Mouse (Mus musculus) kidney, embryonic 14.5 days (tissue): Measurements from ENCODE around the gene Sim1. TPM values are rescaled to one million over a fixed set of nuclear protein-coding genes. Genes with fewer than 3 reads are reported as not detected.

ENCODE experiments used
- ATAC-seq: fragments of 200-750 bp; cut with Nextera tagmentation; 2 replicates; pipeline ENCODE4 v1.8.0; 2017; ENCODE audit warnings: moderate number of reproducible peaks, mild to moderate bottlenecking, moderate TSS enrichment, moderate library complexity; ENCODE audit not compliant: low FRiP score, low TSS enrichment
- H3K27ac ChIP-seq: fragments of 300-500 bp; sonication (generic); 2 replicates; pipeline ENCODE4 v1.5.1; 2014; ENCODE audit warnings: low read depth, mild to moderate bottlenecking, low read length, moderate library complexity, mixed read lengths
- H3K27me3 ChIP-seq: fragments of 300-500 bp; sonication (generic); 2 replicates; pipeline ENCODE4 v1.6.1; 2014; ENCODE audit warnings: mild to moderate bottlenecking, low read length; ENCODE audit not compliant: control insufficient read depth, insufficient read depth
- H3K36me3 ChIP-seq: fragments of 300-500 bp; sonication (generic); 2 replicates; pipeline ENCODE4 v1.6.1; 2014; ENCODE audit warnings: low read length, mixed read lengths; ENCODE audit not compliant: control insufficient read depth, insufficient read depth
- H3K4me1 ChIP-seq: fragments of 300-500 bp; sonication (generic); 2 replicates; pipeline ENCODE4 v1.6.1; 2014; ENCODE audit warnings: low read length, mixed read lengths; ENCODE audit not compliant: control insufficient read depth, insufficient read depth
- H3K4me2 ChIP-seq: fragments of 300-500 bp; sonication (generic); replicated peaks from 2 replicates; pipeline ENCODE4 v1.6.1; 2014; ENCODE audit warnings: low read depth, mild to moderate bottlenecking, low read length
- H3K4me3 ChIP-seq: fragments of 300-500 bp; sonication (generic); 2 replicates; pipeline ENCODE4 v1.5.1; 2014; ENCODE audit warnings: mild to moderate bottlenecking, low read length
- H3K9ac ChIP-seq: fragments of 300-500 bp; sonication (generic); 2 replicates; pipeline ENCODE4 v1.6.1; 2014; ENCODE audit warnings: low read depth, mild to moderate bottlenecking, low read length, moderate library complexity
- H3K9me3 ChIP-seq: fragments of 300-500 bp; sonication (generic); 2 replicates; pipeline ENCODE4 v1.6.1; 2016; ENCODE audit warnings: low read length; ENCODE audit not compliant: control insufficient read depth
- WGBS: fragments of 180-500 bp; shearing (Covaris S2); extraction: QIAGEN DNeasy Blood & Tissue Kit; methylation state at CpG from one replicate; pipeline ENCODE4 v1.1.7; 2014; 5-methylcytosine and 5-hydroxymethylcytosine counted together
- polyA plus RNA-seq: library from polyadenylated mRNA; unstranded; fragments of >200 nt; fragmentation: Nextera tagmentation; extraction: Ambion mirVana; gene quantifications from 2 replicates; pipeline ENCODE4 v1.2.1, GENCODE M21; 2014

Gene Sim1
- polyA plus RNA-seq, 1 experiment from 2014 or later = 17.1 TPM

DNA sequence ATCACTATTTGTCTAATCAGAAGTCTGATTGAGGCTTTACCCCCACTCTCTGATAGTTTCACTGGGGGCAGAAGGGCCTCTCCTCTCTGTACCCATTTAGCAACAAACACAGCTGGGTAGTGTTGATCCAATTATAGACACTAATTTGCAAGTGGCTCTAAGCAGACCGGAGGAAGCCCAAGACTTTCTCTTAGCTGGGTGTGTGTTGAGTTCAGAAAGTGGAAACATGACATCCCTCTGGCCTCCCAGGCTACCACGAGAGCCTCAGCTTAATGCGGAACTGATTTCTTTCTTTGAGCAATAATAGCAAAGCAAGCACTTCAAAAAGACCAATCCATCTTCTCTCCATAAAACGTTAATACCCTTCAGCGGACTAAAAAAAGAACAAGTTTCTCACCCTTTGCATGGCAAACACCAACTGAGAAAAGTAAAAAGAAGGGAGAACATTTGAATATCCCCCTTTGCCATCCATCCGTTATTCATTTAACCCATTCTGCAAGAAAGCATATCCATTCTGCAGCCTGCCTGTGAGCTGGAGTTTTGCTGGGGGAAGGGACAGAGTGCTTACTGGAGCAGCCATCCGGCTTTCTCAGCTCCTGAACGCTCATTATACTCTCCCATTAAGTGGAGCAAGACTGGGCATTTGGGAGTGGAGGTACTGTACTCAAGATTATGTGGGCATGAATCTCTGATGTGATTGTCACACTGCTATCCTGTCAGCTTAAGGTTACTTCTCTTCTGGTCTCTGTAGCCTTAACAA is 117.0 kb downstream of the Sim1 start:
- Histone ChIP-seq H3K27me3 (no peaks in the 10 kb centered on the region), H3K9ac (no peak overlapping the region), H3K4me3 (no peak overlapping the region), H3K27ac (no peak overlapping the region), H3K36me3 (no peaks in the 10 kb centered on the region), H3K4me2 (no peak overlapping the region), H3K4me1 (no peaks in the 10 kb centered on the region), H3K9me3 (no peaks in the 10 kb centered on the region)
- no peak for ATAC-seq
- 12% methylated on average over 8 of the region's 8 CpGs for whole genome bisulfite sequencing

DNA sequence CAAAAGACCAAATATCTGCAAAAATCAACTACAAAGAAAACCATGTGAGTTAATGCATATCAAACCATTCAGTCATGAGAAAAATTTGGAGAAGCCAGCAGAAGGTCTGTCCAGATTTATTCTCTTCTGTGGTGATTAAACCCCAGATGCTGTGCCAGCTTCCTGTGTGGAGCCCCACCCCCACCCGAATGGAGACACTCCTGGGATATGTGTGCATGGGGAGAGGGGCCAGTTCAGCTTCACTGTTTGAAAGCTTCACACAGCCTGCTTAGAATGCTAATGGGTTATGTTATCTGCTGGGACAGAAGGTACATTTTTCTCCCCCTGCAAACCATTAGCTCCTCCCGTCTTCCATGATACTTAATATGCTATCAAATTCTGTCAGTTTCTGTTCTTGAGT is 120.3 kb downstream of the Sim1 start:
- no peaks in the 10 kb centered on the region for H3K36me3 ChIP-seq
- H3K4me1 ChIP-seq = no peaks in the 10 kb centered on the region
- H3K9ac ChIP-seq = no peak overlapping the region
- no peaks in the 10 kb centered on the region for H3K9me3 ChIP-seq
- ATAC-seq = no peak
- no peak overlapping the region for H3K27ac ChIP-seq
- no peaks in the 10 kb centered on the region for H3K27me3 ChIP-seq
- H3K4me3 ChIP-seq = no peak overlapping the region
- WGBS = 65% methylated on average over 2 of the region's 2 CpGs
- no peak overlapping the region for H3K4me2 ChIP-seq

DNA sequence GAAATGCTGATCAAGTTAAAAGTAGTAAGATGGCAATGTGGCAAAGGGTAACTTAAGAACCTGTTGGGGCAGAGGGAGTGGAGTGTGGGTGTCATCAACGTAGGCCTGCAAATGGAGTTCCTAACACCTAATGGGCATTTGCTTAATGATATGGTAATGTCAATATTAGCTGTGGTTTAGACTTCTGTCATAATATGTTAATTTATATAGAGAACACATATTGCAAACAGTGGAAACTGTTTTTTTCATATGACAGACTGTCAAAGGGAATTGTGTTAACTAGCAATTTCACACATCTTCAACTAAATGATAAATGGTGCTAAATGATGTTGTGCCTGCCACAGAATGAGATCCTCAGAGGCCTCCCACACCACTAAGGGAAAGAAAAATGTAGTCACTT is 120.8 kb downstream of the Sim1 start:
- H3K4me2 ChIP-seq = no peak overlapping the region
- no peaks in the 10 kb centered on the region for H3K4me1 ChIP-seq
- no peaks in the 10 kb centered on the region for H3K36me3 ChIP-seq
- H3K4me3 ChIP-seq = no peak overlapping the region
- no peak for ATAC-seq
- no peaks in the 10 kb centered on the region for H3K27me3 ChIP-seq
- H3K27ac ChIP-seq = no peak overlapping the region
- H3K9ac ChIP-seq = no peak overlapping the region
- WGBS = 54% methylated on average over 1 of the region's 1 CpGs
- H3K9me3 ChIP-seq = no peaks in the 10 kb centered on the region

DNA sequence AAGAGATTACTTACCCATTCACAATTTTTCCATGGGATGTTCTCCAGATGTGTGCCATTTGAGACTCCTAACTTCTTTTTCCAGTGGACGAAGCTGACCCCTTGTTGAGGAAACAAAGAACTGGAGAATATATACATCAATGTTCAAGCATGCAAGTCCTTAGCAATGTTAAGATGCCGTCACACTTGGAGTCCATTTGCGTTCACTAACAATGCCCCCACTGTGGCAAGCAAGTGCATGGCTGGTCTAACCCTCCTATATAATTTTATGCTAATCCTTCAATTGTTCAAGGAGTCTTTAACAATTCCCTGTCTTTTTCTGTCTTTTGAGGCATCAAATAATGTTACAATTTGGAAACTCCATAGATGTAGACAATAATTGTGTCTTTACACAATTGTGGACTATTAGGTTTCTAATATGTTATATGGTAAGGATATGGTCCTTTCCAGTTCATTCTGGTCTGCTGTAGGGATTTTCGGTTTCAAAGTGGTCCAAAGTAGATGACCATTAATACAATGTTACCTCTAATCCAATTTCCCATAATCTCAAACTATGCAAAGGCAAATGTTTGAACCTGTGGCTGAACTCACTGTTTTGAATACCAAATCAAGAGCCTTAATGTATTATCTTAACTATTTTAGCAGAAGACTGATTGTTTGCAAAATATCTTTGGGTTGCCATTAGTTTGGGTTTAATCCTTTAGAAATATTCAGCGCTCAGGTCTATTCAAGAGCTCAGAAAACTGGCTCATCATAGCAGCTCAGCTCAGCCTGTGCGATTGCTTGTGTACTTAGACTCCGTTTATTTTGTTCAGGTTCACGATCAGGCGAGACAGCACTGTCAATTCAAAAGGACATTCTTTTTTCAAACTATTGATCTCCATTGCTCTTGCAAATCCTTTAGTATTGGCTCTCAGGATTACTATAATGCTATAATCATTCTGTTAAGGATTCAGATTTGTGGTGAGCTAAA is 129.0 kb downstream of the Sim1 start:
- WGBS = 86% methylated on average over 9 of the region's 9 CpGs
- Histone ChIP-seq H3K27me3 (no peaks in the 10 kb centered on the region), H3K27ac (no peak overlapping the region), H3K9me3 (no peaks in the 10 kb centered on the region), H3K4me2 (no peak overlapping the region), H3K4me1 (no peaks in the 10 kb centered on the region), H3K36me3 (no peaks in the 10 kb centered on the region), H3K4me3 (no peak overlapping the region), H3K9ac (no peak overlapping the region)
- no peak for ATAC-seq
